ENCODE assay signal across 8 mouse cellular contexts in genomic region chr10:56227771-56228275, GRCm38 (mm10). TPM values are rescaled to one million over a fixed set of nuclear protein-coding genes. Genes with fewer than 3 reads are reported as not detected.
DNase-seq lines count a peak whose midpoint lies in the region; ATAC-seq and TF ChIP-seq lines count a peak whose summit lies in the region.

No protein-coding gene starts in this region.

- TF ChIP-seq EP300 in CH12.LX (IDR thresholded peaks at IDR 0.05; ENCODE audit: low read length) = no peak

- TF ChIP-seq CTCF in CH12.LX (conservative IDR thresholded peaks at IDR 0.05 in 1 of 2, IDR thresholded peaks at IDR 0.05 in 1 of 2; ENCODE audit: low read depth in 2 of 2, low read length in 2 of 2) = no peak
- no peak for TF ChIP-seq CTCF in midbrain, postnatal 0 days (IDR thresholded peaks at IDR 0.05)

- in situ Hi-C loops in CH12.LX (cut with MboI; ENCODE audit: low pct_ligation_motif_present, low pct_unique_long_range_greater_than_20kb, low sequenced_read_pairs) = no loop called here

- peaks cover 11% of the 10 kb centered on the region for H3K4me1 ChIP-seq in heart, embryonic 13.5 days
- peaks cover 0 to 25% of the 10 kb centered on the region in 2 experiments; a peak in 2 of 4 replicates for H3K4me1 ChIP-seq in CH12.LX (ENCODE audit: control insufficient read depth in 1 of 2, insufficient read depth in 2 of 2)
- peaks cover 6% of the 10 kb centered on the region for H3K4me1 ChIP-seq in hindbrain, embryonic 14.5 days (replicated peaks; ENCODE audit: control insufficient read depth, insufficient read depth, low read length)
- peaks cover 3% of the 10 kb centered on the region; the same call in 1 of the 2 replicates for H3K4me1 ChIP-seq in midbrain, postnatal 0 days (ENCODE audit: insufficient read depth, low read length)

- no peaks in the 10 kb centered on the region for H3K27me3 ChIP-seq in heart, embryonic 13.5 days (replicated peaks)
- no peaks in the 10 kb centered on the region for H3K27me3 ChIP-seq in CH12.LX (replicated peaks)
- H3K27me3 ChIP-seq in hindbrain, embryonic 14.5 days (ENCODE audit: control insufficient read depth, insufficient read depth, low read length) = no peaks in the 10 kb centered on the region
- no peaks in the 10 kb centered on the region for H3K27me3 ChIP-seq in midbrain, postnatal 0 days (ENCODE audit: insufficient read depth, low read length)

- TF ChIP-seq POLR2A in CH12.LX (IDR thresholded peaks at IDR 0.05; ENCODE audit: low read depth, low read length) = no peak

- no peaks in the 10 kb centered on the region for H3K36me3 ChIP-seq in heart, embryonic 13.5 days
- peaks cover 0 to under 1% of the 10 kb centered on the region in 2 experiments for H3K36me3 ChIP-seq in CH12.LX (replicated peaks in 1 of 2; ENCODE audit: control insufficient read depth in 1 of 2, insufficient read depth in 1 of 2, low read length in 1 of 2)
- H3K36me3 ChIP-seq in hindbrain, embryonic 14.5 days (replicated peaks; ENCODE audit: control insufficient read depth, insufficient read depth) = no peaks in the 10 kb centered on the region
- no peaks in the 10 kb centered on the region for H3K36me3 ChIP-seq in midbrain, postnatal 0 days (ENCODE audit: insufficient read depth, low read length)

- no peaks in the 10 kb centered on the region for H3K9me3 ChIP-seq in heart, embryonic 13.5 days
- H3K9me3 ChIP-seq in CH12.LX (replicated peaks; ENCODE audit: low read length) = no peaks in the 10 kb centered on the region
- no peaks in the 10 kb centered on the region for H3K9me3 ChIP-seq in hindbrain, embryonic 14.5 days (ENCODE audit: control insufficient read depth, low read length)
- H3K9me3 ChIP-seq in midbrain, postnatal 0 days (ENCODE audit: low read length) = no peaks in the 10 kb centered on the region

- no peaks in the 10 kb centered on the region for H3K79me2 ChIP-seq in CH12.LX (replicated peaks; ENCODE audit: control insufficient read depth, extremely low read depth, insufficient read depth, poor library complexity, severe bottlenecking)

- H3K4me2 ChIP-seq in heart, embryonic 13.5 days = peak overlapping the region; percentile 78
- H3K4me2 ChIP-seq in CH12.LX (ENCODE audit: insufficient read depth, low read depth, poor library complexity, severe bottlenecking) = peak overlapping the region; percentile 96
- H3K4me2 ChIP-seq in hindbrain, embryonic 14.5 days (replicated peaks) = peak overlapping the region; percentile 67
- peak overlapping the region; percentile 52 for H3K4me2 ChIP-seq in midbrain, postnatal 0 days (ENCODE audit: low read depth, low read length, poor library complexity, severe bottlenecking)

- H3K27ac ChIP-seq in heart, embryonic 13.5 days (replicated peaks) = no peak overlapping the region
- H3K27ac ChIP-seq in CH12.LX (ENCODE audit: insufficient read depth, low read depth) = no peak overlapping the region
- peak overlapping the region; percentile 94 for H3K27ac ChIP-seq in hindbrain, embryonic 14.5 days
- peak overlapping the region; percentile 89; the same call in 1 of the 2 replicates for H3K27ac ChIP-seq in midbrain, postnatal 0 days (ENCODE audit: low read depth, low read length)

- ATAC-seq in heart, embryonic 13.5 days (ENCODE audit: extremely low read depth, insufficient number of reproducible peaks, low FRiP score, low TSS enrichment) = no peak
- no peak for ATAC-seq in hindbrain, embryonic 14.5 days (ENCODE audit: low FRiP score)
- peak; percentile 31; the same call in 1 of the 2 replicates for ATAC-seq in midbrain, postnatal 0 days (ENCODE audit: low FRiP score)

- DNase-seq in heart, adult 9 months (ENCODE audit: low spot score in 2 of 2) = no peak
- DNase-seq in CH12.LX (ENCODE audit: extremely low read depth) = peak; percentile 45
- peak; percentile 21 to 23 for DNase-seq in cerebellum, postnatal 10 days
- no peak for DNase-seq in hindbrain, embryonic 14.5 days (ENCODE audit: low spot score)
- DNase-seq in midbrain, postnatal 0 days (ENCODE audit: low spot score) = no peak
- no peak for DNase-seq in left cerebral cortex, adult 9 months (ENCODE audit: low spot score in 2 of 2)
- DNase-seq in urinary bladder, postnatal 14 days (ENCODE audit: low spot score) = no peak

- no peak for TF ChIP-seq RAD21 in CH12.LX (IDR thresholded peaks at IDR 0.05; ENCODE audit: low read depth, low read length)

- dilution Hi-C loops in CH12.LX (cut with MboI; ENCODE audit: extremely low pct_ligation_motif_present, extremely low pct_unique_long_range_greater_than_20kb, low sequenced_read_pairs) = no loop called here

- WGBS in heart, embryonic 13.5 days = 80% methylated on average over 8 of the region's 8 CpGs
- 75% methylated on average over 8 of the region's 8 CpGs for WGBS in hindbrain, embryonic 14.5 days
- 76% methylated on average over 8 of the region's 8 CpGs for WGBS in midbrain, postnatal 0 days

- peak overlapping the region; percentile 65 for H3K4me3 ChIP-seq in heart, embryonic 13.5 days
- peak overlapping the region; percentile 55 to 70 (median 65) for H3K4me3 ChIP-seq in CH12.LX (replicated peaks in 1 of 3; ENCODE audit: low read depth in 2 of 3, low read length in 2 of 3, poor library complexity in 1 of 3)
- peak overlapping the region; percentile 51 for H3K4me3 ChIP-seq in hindbrain, embryonic 14.5 days (replicated peaks; ENCODE audit: low read length)
- peak overlapping the region; percentile 45 for H3K4me3 ChIP-seq in midbrain, postnatal 0 days (ENCODE audit: low read depth, low read length)

- peak overlapping the region; percentile 84 for H3K9ac ChIP-seq in heart, embryonic 13.5 days
- peak overlapping the region; percentile 61 for H3K9ac ChIP-seq in CH12.LX (ENCODE audit: insufficient read depth, low read depth)
- peak overlapping the region; percentile 68 for H3K9ac ChIP-seq in hindbrain, embryonic 14.5 days
- H3K9ac ChIP-seq in midbrain, postnatal 0 days (replicated peaks; ENCODE audit: low read length, poor library complexity, severe bottlenecking) = peak overlapping the region; percentile 66

TF ChIP-seq in CH12.LX, 34 proteins besides CTCF, POLR2A, EP300 and RAD21:
- TF ChIP-seq MAZ (IDR thresholded peaks at IDR 0.05; ENCODE audit: low read depth, low read length) = 0 out of 2 replicates have a peak, but pooled peaks have one; percentile 37
- TF ChIP-seq MXI1 (IDR thresholded peaks at IDR 0.05; ENCODE audit: low read depth, low read length) = no peak

RNA-seq across cellular contexts. Expression of gene Tbc1d32, which starts 0.7 kb away (rescaled TPM):
- 1.5 and 1.8 TPM in 2 replicates for polyA plus RNA-seq in heart, embryonic 13.5 days (2015; fragmentation: Nextera tagmentation; extraction: Ambion mirVana)
- total RNA-seq in CH12.LX (2012; rRNA removed) (3.5 and 4.4 TPM in 2 replicates), CH12.LX (2014; rRNA removed) (5.9 and 7.1 TPM in 2 replicates)
- 4.4 and 4.6 TPM in 2 replicates for polyA plus RNA-seq in CH12.LX (2012; ENCODE audit: insufficient read length, low read depth)
- 3.2 and 3.8 TPM in 2 replicates for polyA plus RNA-seq in hindbrain, embryonic 14.5 days (2014; fragmentation: Nextera tagmentation; extraction: Ambion mirVana)
- 5.5 and 7.2 TPM in 2 replicates for total RNA-seq in midbrain, postnatal 0 days (2014; rRNA removed)
- polyA plus RNA-seq in midbrain, postnatal 0 days (2015; fragmentation: Nextera tagmentation; extraction: Ambion mirVana) = 1.8 and 2.1 TPM in 2 replicates

Comparison
In these comparisons a context has a peak if more than half of its experiments do, and no peak if none do; other contexts are left out.
1. H3K27ac ChIP-seq: peak in hindbrain, embryonic 14.5 days (single experiment) and midbrain, postnatal 0 days (single experiment); none in heart, embryonic 13.5 days (single experiment) and CH12.LX (single experiment).
2. DNase-seq: peak in CH12.LX (single experiment) and cerebellum, postnatal 10 days (2 of 2); none in heart, adult 9 months (0 of 2), hindbrain, embryonic 14.5 days (single experiment), midbrain, postnatal 0 days (single experiment), left cerebral cortex, adult 9 months (0 of 2) and urinary bladder, postnatal 14 days (single experiment).
3. Peak in every context shown above with its lines, with median percentiles within 50 percentile points of each other: H3K4me2 ChIP-seq, H3K4me3 ChIP-seq and H3K9ac ChIP-seq.